Mouse (Mus musculus) small intestine, adult 2 months (tissue): ENCODE measurements around the gene Ccsap. TPM values are rescaled to one million over a fixed set of nuclear protein-coding genes. Genes with fewer than 3 reads are reported as not detected.

Source experiments
- H3K27ac ChIP-seq: fragments of 200-500 bp; 2 replicates; pipeline ENCODE4 v1.5.1; 2012; ENCODE audit warnings: low read depth, low read length, control low read depth, inconsistent platforms; ENCODE audit not compliant: insufficient read depth
- H3K27me3 ChIP-seq: fragments of 200-500 bp; 2 replicates; pipeline ENCODE4 v1.6.1; 2012; ENCODE audit warnings: mild to moderate bottlenecking, moderate library complexity, low read length, inconsistent platforms; ENCODE audit not compliant: control insufficient read depth, insufficient read depth
- H3K36me3 ChIP-seq: fragments of 200-500 bp; 2 replicates; pipeline ENCODE4 v1.6.1; 2012; ENCODE audit warnings: mild to moderate bottlenecking, low read length, control low read depth, inconsistent platforms; ENCODE audit not compliant: control insufficient read depth, insufficient read depth
- H3K4me1 ChIP-seq: fragments of 200-500 bp; 2 replicates; pipeline ENCODE4 v1.6.1; 2012; ENCODE audit warnings: low read length, inconsistent platforms, mixed read lengths; ENCODE audit not compliant: control insufficient read depth, insufficient read depth, insufficient read length
- H3K4me3 ChIP-seq: fragments of 200-500 bp; 2 replicates; pipeline ENCODE4 v1.5.1; 2012; ENCODE audit warnings: low read depth, mild to moderate bottlenecking, control low read depth, inconsistent platforms, low read length, moderate library complexity
- CTCF ChIP-seq: fragments of 200-500 bp; IDR thresholded peaks from 2 replicates; pipeline ENCODE4 v1.5.1; 2012; ENCODE audit warnings: low read depth, mild to moderate bottlenecking, control low read depth, inconsistent platforms, low read length, moderate library complexity, mixed read lengths; ENCODE audit not compliant: insufficient replicate concordance, insufficient read length; ENCODE audit errors: extremely low read depth
- POLR2A ChIP-seq: fragments of 200-500 bp; IDR thresholded peaks from 2 replicates; pipeline ENCODE4 v1.6.1; 2012; ENCODE audit warnings: low read depth, mild to moderate bottlenecking, control low read depth, inconsistent platforms, low read length, moderate library complexity
- WGBS: fragments of 180-500 bp; shearing (Covaris S2); methylation state at CpG from one replicate; pipeline ENCODE4 v1.1.7; 2018; 5-methylcytosine and 5-hydroxymethylcytosine counted together
- polyA plus RNA-seq: library from polyadenylated mRNA; depleted of rRNA; stranded (reverse); fragments of >200 nt; gene quantifications from 2 replicates; pipeline ENCODE4 v1.2.3, GENCODE M21; 2012

Gene Ccsap
- polyA plus RNA-seq, 1 experiment, result 1.3 TPM

- Histone ChIP-seq H3K27ac (no peak overlapping the region), H3K4me1 (no peaks in the 10 kb centered on the region), H3K36me3 (no peaks in the 10 kb centered on the region), H3K27me3 (0 out of 2 replicates have a peak, but pooled peaks cover 7% of the 10 kb centered on the region), H3K4me3 (no peak overlapping the region)
- no peak for TF ChIP-seq POLR2A
- no peak for TF ChIP-seq CTCF
- 64% methylated on average over 10 of the region's 10 CpGs for WGBS
Observed at GRCm38 (mm10) chr8:123880271-123880670, 20.3 kb upstream of the Ccsap start.

- H3K4me1 ChIP-seq, result no peaks in the 10 kb centered on the region
- TF ChIP-seq CTCF, result no peak
- no peak for TF ChIP-seq POLR2A
- H3K27me3 ChIP-seq, result no peaks in the 10 kb centered on the region
- H3K27ac ChIP-seq, result no peak overlapping the region
- H3K36me3 ChIP-seq, result no peaks in the 10 kb centered on the region
- H3K4me3 ChIP-seq, result no peak overlapping the region
- WGBS, result 45% methylated on average over 2 of the region's 2 CpGs
Observed at GRCm38 (mm10) chr8:123877865-123878264, 17.9 kb upstream of the Ccsap start.

- Histone ChIP-seq H3K27ac (no peak overlapping the region), H3K4me3 (no peak overlapping the region), H3K36me3 (no peaks in the 10 kb centered on the region), H3K4me1 (no peaks in the 10 kb centered on the region), H3K27me3 (no peaks in the 10 kb centered on the region)
- TF ChIP-seq CTCF, result no peak
- no peak for TF ChIP-seq POLR2A
- 75% methylated on average over 11 of the region's 11 CpGs for WGBS
Observed at GRCm38 (mm10) chr8:123874324-123874723, 14.3 kb upstream of the Ccsap start.

- H3K27ac ChIP-seq, result no peak overlapping the region
- WGBS, result 65% methylated on average over 6 of the region's 6 CpGs
- H3K27me3 ChIP-seq, result no peaks in the 10 kb centered on the region
- H3K4me1 ChIP-seq, result no peaks in the 10 kb centered on the region
- TF ChIP-seq CTCF, result no peak
- no peak for TF ChIP-seq POLR2A
- no peaks in the 10 kb centered on the region for H3K36me3 ChIP-seq
- H3K4me3 ChIP-seq, result no peak overlapping the region
Observed at GRCm38 (mm10) chr8:123873364-123873763, 13.4 kb upstream of the Ccsap start.

DNA sequence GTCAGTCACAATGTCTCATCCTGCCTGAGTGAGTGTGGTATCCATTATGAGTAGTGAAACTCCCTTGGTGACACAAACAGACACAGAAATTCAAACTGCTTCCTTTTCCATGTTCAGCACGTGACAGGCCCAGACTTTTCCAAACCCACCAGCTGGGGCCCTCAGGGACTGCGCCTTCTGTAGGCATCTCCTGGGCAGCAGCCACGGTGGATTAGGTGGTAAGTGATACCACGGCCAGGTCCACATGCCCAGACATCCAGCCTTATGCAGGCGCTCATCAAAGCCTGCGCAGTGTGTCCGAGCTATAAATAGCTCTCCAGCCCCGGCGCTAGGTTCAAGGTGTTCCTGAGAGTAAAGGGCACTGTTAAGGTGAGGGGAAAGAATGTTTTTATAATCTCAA, 12.0 kb upstream of the Ccsap start:
- Histone ChIP-seq H3K4me1 (no peaks in the 10 kb centered on the region), H3K27me3 (no peaks in the 10 kb centered on the region), H3K4me3 (no peak overlapping the region), H3K27ac (no peak overlapping the region), H3K36me3 (no peaks in the 10 kb centered on the region)
- TF ChIP-seq CTCF, result no peak
- no peak for TF ChIP-seq POLR2A
- WGBS, result 62% methylated on average over 9 of the region's 9 CpGs

GRCm38 (mm10) chr8:123866971-123867370, 7.0 kb upstream of the Ccsap start:
- TF ChIP-seq POLR2A, result no peak
- TF ChIP-seq CTCF, result no peak
- WGBS, result 44% methylated on average over 5 of the region's 5 CpGs
- no peaks in the 10 kb centered on the region for H3K4me1 ChIP-seq

DNA sequence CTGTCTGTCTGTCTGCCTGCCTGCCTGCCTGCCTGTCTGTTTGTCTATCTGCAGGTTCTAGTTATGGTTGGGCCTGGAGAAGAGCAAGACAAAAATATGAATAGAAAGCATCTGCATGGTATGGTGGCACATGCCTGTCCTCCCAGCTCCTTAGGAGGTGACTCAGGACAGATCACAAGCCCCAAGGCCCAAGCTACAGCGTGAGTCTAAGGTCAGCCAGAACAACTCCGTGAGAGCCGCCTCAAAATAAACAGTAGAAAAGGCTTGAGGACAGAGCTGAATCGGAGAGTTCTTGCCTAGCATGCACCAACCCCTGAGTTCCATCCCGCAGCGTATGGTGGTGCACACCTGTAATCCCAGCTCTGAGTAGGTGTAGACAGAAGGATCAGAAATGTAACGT, 5.8 kb upstream of the Ccsap start:
- WGBS, result 55% methylated on average over 7 of the region's 7 CpGs
- no peaks in the 10 kb centered on the region for H3K36me3 ChIP-seq
- TF ChIP-seq CTCF (no peak), POLR2A (no peak)
- H3K27me3 ChIP-seq, result 0 out of 2 replicates have a peak, but pooled peaks cover 4% of the 10 kb centered on the region
- no peak overlapping the region for H3K4me3 ChIP-seq
- H3K4me1 ChIP-seq, result no peaks in the 10 kb centered on the region
- H3K27ac ChIP-seq, result no peak overlapping the region

More at GRCm38 (mm10) chr8:123866971-123867370, 7.0 kb upstream of the Ccsap start:
- Histone ChIP-seq H3K27ac (no peak overlapping the region), H3K4me3 (no peak overlapping the region), H3K27me3 (0 out of 2 replicates have a peak, but pooled peaks cover 4% of the 10 kb centered on the region), H3K36me3 (no peaks in the 10 kb centered on the region)

DNA sequence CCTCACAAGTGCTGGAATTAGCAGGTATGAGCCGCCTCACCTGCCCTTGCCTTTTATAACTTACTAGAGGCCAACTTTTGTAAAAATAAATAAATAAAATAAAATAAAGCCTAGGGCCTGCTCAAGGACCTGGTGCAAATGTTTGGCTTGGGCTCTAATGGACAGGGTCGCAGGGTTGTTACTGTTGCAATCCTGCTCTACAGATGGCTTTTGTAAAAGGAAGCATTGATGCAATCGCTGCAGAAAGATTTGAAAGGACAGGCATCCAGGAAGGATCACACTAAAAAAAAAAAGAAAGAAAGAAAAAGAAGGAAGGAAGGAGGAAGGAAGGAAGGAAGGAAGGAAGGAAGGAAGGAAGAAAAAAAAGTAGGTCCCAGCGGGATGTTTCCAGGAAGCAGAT, 377 bp upstream of the Ccsap start:
- H3K27me3 ChIP-seq, result 0 out of 2 replicates have a peak, but pooled peaks cover 4% of the 10 kb centered on the region
- no peaks in the 10 kb centered on the region; the same call in 1 of the 2 replicates for H3K4me1 ChIP-seq
- H3K4me3 ChIP-seq, result no peak overlapping the region
- 72% methylated on average over 4 of the region's 4 CpGs for WGBS
- H3K27ac ChIP-seq, result no peak overlapping the region
- TF ChIP-seq POLR2A (no peak), CTCF (no peak)
- no peaks in the 10 kb centered on the region for H3K36me3 ChIP-seq
